Mouse (Mus musculus): ENCODE results near the gene Gm49392. TPM values are rescaled to one million over a fixed set of nuclear protein-coding genes. Genes with fewer than 3 reads are reported as not detected.
A peak's percentile ranks its signal among the peaks of the same experiment; 100 is the strongest.
"Not testable (repeated sequence)": the region's sequence is repeated elsewhere in the genome, so short reads cannot be mapped to it uniquely, and the experiment has no call there.

The Gm49392 gene
- total RNA-seq (2014; fragmentation: Nextera tagmentation) (not detected in 2 replicates), total RNA-seq (2017) (1.3 TPM in 1 of 2 replicates, not detected in the other)

DNA sequence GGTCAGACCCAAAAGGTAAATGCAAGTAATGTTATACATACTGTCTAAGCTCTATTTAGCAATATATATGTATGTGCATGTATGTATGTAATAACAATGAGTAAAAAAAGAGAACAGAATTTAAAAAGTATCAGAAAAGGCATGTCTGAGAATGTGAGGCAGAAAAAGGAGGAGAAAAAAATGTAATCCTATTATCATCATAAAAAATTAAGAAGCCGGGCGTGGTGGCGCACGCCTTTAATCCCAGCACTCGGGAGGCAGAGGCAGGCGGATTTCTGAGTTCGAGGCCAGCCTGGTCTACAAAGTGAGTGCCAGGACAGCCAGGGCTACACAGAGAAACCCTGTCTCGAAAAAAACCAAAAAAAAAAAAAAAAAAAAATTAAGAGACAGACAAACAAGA, at the start of gene Gm49392:
TSS of gene Gm49392 (minus strand) at position 101 of the 400 bp plus-strand sequence.
- not testable (repeated sequence) for ATAC-seq (replicated peaks; ENCODE audit: poor library complexity, severe bottlenecking)

DNA sequence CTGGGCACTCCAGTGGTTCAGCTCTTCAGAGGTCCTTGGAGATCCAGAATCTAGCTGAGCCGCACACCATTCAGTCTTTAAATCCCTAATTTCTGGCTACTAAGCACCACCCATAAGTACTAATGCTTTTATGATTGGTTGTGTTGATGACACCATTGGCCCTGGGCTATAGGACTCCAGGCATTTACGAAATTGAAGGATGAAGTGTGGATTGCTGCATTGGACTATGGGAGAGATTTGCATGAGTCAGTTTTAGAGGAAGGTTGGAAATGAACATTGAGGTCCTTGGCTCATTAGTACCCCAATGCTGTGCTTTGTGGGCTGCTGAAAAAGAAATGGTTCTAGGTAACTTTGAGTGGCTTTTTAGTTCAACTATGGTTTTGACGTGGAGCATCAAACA, 45.2 kb upstream of the Gm49392 start, which contains the start of gene Tpbpa:
TSS of gene Tpbpa (minus strand) at position 101 of the 400 bp plus-strand sequence.
- ATAC-seq (replicated peaks; ENCODE audit: poor library complexity, severe bottlenecking): not testable (repeated sequence)

DNA sequence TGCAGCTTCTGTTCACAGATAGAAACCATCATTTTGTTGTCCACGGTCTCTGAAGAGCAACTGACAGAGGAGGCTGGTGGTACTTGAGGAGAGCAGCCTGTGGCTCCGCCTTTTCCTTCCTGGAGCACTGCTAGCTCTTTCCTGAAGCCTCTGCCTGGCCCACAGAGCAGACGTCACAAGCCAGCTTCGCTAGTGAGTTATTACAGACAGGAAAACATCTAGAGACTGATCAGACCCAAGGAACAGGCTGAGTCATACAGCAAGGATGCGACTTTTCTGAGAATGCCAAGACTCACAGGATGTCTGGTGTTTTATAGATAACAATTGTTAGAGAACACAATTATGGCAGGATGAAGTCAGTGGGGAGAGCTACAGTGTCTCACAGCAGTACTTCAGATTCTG, 39.8 kb upstream of the Gm49392 start, which contains the start of the genes Gm49391 and Ctla2a:
TSS of gene Gm49391 (minus strand) at position 72 of the 402 bp plus-strand sequence.
TSS of gene Ctla2a (minus strand) at position 126 of the 402 bp plus-strand sequence.
- ATAC-seq (replicated peaks; ENCODE audit: poor library complexity, severe bottlenecking): peak; percentile 99

DNA sequence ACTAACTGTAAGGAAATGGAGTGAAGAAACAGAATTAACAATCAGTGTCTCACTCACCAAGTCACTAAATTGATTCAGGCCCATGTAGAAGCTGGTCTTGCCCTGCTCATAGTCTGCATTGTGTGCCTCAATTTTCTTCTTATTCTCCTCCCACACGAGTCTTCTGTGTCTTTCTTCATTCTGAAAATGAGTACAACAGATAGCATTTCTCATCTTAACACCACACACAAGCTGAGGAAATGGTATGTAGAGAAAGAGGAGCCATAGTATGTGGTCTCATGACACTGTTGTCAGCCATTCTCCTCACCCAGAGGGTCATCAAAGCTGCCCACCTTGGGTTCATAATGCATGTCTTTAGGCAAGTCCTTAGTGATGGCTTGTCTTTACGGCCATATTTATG, 38.8 kb upstream of the Gm49392 start, which contains the start of gene Gm49393:
TSS of gene Gm49393 (minus strand) at position 101 of the 400 bp plus-strand sequence.
- not testable (repeated sequence) for ATAC-seq (replicated peaks; ENCODE audit: poor library complexity, severe bottlenecking)

DNA sequence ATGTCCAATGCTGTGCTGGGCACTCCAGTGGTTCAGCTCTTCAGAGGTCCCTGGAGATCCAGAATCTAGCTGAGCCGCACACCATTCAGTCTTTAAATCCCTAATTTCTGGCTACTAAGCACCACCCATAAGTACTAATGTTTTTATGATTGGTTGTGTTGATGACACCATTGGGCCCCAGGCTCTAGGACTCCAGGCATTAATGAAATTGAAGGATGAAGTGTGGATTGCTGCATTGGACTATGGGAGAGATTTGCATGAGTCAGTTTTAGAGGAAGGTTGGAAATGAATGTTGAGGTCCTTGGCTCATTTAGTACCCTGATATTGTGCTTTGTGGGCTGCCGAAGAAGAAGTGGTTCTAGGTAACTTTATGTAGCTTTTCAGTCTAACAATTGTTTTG, 8.1 kb upstream of the Gm49392 start, which contains the start of gene Tpbpb:
TSS of gene Tpbpb (minus strand) at position 101 of the 400 bp plus-strand sequence.
- ATAC-seq (replicated peaks; ENCODE audit: poor library complexity, severe bottlenecking): not testable (repeated sequence)

DNA sequence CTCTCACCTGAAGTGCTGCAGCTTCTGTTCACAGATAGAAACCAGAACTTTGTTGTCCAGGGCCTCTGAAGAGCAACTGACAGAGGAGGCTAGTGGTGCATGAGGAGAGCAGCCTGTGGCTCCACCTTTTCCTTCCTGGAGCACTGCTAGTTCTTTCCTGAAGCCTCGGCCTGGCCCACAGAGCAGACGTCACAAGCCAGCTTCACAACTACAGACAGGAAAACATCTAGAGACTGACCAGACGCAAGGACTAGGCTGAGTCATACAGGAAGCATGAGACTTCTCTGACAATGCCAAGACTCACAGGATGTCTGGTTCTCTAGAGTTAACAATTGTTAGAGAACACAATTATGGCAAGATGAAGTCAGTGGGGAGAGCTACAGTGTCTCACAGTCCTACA, 634 bp upstream of the Gm49392 start, which contains the start of gene Ctla2b:
TSS of gene Ctla2b (minus strand) at position 120 of the 400 bp plus-strand sequence.
- ATAC-seq (replicated peaks; ENCODE audit: poor library complexity, severe bottlenecking): peak; percentile 97

DNA sequence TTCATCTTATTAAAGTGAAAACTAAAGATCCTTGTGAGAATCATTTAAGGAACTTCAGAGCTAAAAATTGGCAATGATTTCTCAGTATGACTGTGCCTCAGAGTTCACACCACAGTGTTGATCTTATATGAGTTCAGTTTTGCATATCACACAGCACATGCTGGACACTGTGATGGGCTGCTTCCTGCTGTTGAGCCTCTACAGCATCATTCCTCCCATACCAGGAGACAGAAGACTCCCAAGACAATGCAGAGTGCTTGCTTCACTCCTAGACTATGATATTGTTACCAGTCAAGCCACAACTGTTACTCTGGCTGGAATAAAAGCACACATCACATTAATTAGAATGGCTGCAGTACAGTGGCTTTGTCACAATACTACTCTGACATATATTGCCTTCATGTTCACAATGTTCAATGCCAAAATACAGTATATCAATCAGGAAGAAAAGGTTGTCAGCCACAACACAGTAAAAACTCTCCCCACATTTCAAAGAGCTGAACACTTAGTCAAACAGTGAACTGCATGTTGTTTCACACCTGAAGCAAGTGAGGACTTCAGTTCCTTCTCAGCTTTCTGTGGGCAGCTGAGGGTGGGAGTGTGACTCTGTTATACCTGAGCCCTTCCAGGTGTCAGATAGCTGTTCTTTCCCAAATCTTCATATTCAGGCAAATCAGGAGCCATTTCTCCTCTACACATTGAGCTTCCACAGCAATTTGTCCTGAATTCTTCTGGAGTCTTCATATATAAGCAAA, 1.1 kb downstream of the Gm49392 start:
- ATAC-seq (replicated peaks; ENCODE audit: poor library complexity, severe bottlenecking): no peak

DNA sequence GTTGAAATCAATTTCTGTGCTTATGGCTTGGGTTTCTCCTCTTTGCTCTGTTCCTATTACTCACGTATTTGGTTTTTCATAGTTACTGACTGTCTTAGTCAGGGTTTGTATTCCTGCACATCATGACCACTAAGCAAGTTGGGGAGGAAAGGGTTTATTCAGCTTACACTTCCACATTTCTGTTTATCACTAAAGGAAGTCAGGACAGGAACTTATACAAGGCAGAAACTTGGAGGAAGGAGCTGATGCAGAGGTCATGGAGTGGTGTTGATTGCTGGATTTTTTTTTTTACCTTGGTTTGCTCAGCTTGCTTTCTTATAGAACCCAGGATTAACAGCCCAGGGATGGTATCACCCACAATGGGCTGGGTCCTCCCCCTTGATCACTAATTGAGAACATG, 4.4 kb downstream of the Gm49392 start:
- ATAC-seq (replicated peaks; ENCODE audit: poor library complexity, severe bottlenecking): 0 out of 2 replicates have a peak, but pooled peaks have one; percentile 27

DNA sequence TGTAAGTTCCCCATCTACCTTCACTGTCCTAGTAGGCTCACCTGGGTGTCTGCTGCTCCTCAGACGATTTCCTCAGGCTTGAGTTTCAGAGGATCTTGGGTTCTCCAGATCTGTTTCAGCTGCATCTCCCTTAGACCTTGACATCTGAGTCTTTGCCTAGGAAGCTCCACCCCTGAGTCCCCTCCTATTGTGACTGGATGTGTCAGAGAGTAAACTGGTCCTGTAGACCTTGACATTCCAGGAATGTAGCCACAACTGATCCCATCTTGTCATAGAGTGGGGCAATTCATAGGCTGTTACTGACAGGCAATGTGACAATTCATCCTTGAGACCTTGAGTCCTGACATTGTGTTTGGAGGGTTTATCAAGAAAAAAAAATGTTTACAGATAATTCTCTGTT, 32.4 kb downstream of the Gm49392 start, which contains the start of gene 4930486L24Rik:
TSS of gene 4930486L24Rik (minus strand) at position 195 of the 400 bp plus-strand sequence.
- ATAC-seq (replicated peaks; ENCODE audit: poor library complexity, severe bottlenecking): no peak

DNA sequence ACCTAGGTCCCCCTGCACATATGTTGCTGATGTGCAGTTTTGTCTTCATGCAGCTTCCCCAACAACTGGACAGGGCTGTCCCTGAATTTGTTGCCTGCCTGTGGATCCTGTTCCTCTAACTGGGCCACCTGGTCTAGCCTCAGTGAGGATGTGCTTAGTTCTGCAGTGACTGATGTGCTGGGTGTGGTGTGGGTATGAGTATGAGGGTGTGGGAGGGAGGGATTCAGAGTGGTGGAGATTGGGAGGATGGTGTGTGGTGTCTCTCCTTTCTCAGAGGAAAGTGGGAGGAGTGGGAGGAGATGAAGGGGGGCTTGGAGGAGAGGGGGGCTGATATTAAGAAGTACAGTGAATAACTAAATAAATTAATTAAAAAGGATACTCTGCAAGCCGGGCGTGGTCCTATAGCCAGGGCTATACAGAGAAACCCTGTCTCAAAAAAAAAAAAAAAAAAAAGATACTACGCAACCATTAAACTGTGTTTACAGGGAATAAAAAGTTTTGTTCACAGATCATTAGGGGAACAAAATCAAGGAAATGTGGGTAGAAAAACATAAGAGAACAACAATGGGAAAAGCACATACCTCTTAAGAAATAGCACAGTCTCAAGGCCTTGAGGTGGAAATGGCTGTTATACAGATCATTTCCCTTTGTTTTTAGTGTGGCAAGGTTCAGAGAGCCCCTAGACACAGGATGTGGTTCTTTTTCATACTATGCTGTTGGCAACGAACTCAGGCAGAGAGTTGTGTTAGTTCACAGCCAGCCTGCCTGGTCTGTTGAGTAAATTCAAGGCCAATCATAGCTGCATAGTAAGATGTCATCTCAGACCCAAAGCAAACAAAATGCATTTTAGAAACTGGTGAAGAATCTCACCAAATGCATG, 48.2 kb downstream of the Gm49392 start:
- peak; percentile 62 for ATAC-seq (replicated peaks; ENCODE audit: poor library complexity, severe bottlenecking)

DNA sequence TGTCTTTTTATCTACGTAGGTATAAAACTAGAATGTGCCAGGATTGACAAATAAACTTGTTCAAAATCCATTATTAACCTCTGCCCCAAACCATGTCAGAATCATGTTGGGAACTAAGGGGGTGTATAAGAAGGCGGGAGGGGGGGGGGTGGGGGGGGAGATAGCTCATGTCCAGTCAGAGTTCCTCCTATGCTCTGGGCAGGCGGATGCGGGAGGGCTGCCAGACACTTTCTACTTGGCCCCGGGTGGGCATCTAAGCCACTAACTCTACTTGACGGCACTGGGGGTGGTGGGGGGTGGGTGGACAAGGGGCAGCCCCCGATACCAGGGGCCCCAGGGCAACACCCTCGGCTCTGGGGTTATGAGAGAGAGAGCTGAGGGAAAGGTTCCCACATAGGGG, 53.5 kb downstream of the Gm49392 start:
- no peak for ATAC-seq (replicated peaks; ENCODE audit: poor library complexity, severe bottlenecking)

DNA sequence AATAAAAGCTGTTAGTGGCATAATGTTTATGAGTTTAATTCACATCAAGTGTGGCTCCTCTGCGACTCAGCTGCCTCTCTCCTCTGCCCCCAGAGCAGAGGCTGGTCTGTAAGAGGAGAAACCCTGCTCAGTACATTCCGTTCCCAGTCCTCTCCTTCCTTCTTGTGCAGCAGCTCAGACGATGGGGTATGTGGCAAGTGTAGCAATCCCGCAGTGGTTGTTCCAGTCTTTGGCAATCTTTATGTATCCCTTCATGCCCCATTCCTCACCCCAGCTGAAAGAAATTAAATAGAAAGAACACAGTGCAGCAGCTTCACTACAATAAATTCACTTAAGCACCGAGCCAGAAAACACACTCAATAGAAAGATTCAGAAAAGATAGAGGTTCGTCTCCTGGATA, 54.0 kb downstream of the Gm49392 start:
- peak; percentile 37; the same call in 1 of the 2 replicates for ATAC-seq (replicated peaks; ENCODE audit: poor library complexity, severe bottlenecking)

DNA sequence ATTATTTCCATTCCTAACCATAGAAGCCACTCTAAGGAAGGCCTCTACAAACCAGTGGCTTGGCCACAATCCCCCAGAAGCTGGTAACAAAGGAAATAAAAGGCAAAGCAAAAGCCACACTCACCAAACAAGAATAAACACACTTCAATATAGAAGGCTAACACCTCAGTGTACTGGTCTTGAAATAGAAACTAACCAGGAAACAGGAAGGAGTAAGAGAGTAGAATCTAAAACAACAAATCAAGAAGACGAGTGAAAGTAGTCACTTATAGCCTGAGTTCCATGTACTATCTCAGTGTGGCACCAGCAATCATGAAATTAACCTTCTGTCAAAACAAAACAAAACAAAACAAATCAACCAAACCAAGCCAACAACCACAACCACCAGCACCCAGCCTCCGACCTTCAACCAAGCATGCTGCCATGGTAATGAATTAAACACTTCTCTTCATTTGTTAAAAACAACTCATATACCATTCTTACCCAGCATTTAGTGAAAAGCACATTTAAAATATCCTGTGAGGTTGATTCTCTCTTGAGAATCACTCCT, 57.3 kb downstream of the Gm49392 start:
- no peak for ATAC-seq (replicated peaks; ENCODE audit: poor library complexity, severe bottlenecking)

DNA sequence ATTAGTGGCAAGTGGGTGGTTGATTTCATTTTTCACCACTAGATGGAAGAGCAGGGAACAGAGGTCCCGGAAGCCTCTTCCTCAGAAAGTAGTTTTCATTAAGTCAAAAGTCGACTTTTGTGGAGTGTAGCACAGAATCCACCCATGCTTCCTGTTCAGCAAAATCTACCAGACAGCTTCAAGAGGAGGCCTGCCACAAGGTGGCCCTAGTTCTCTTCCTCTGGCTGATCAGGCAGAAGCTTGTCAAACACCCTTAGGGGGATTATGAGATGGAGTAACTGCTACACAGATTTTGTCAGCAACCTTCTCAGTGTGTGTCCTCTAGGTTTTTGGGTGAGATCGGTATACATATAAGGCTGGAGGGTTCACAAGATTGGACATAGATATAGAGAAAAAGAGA, 70.6 kb downstream of the Gm49392 start:
- ATAC-seq (replicated peaks; ENCODE audit: poor library complexity, severe bottlenecking): peak; percentile 62

DNA sequence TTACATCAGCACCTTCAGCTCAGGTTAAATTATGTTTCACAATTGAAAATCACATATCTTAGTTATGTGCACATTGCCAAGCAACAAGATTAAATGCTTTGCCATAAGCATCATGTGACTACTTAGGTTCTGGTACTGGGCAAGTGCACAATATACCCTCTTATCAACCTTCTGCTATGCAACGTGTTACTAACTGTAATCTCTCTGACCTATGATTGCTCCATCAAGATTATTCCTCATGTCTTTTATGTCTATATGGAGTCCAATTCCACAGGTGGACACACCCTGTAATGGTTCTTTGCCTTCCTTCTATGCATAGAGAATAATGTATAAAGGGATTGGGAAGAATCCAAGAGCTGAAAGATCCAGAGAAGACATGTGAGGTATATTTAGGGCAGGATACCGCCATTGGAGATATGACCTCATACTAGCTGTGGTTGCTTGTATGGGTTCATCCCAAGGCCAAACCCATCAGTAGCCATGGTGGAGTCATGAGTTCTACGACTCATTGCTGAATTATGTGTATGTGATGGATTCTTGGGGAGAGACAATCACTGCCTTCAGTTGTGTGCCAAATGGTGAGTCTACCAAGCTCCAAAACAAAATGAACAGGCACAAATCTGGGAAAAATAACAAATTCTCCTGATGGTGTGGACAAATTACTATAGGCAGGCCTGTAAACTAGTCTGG, 76.1 kb downstream of the Gm49392 start:
- no peak for ATAC-seq (replicated peaks; ENCODE audit: poor library complexity, severe bottlenecking)

DNA sequence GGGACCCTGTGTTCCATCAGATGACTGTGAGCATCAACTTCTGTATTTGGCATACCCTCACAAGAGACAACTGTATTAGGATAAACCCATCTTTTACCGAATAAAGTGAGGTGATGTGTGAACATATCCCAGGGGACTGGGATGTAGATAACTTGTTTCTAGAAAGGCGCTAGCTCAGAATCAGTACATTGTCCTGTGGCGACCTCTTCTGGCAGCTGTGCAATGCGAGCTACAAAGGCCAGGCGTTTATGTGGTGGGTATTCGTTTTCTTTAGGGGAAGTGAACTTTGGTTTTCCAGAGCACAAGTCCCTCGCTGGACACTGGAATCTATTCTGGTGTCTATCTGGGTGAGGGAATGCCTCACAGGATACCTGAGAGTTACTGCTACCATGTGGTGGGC, 77.2 kb downstream of the Gm49392 start:
- ATAC-seq (replicated peaks; ENCODE audit: poor library complexity, severe bottlenecking): peak; percentile 83

DNA sequence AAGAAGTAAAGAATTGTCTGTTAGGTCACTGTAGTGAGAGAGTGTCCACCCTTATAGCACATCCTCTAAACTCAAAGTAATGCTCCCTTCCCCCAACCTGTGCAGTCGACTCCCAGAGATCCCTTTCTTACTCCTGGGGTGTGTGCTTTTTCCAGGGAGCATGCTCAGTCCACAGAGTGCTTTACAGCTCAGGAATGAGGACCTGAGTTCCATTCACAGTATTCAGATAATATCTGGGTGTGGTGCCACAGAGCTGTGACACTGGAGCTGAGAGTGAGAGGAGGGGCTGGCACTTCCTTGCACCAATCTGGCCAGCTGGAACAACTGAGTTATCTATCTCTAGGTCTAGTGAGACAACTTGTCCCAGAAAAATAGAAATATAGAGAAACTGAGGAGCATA, 83.0 kb downstream of the Gm49392 start:
- ATAC-seq (replicated peaks; ENCODE audit: poor library complexity, severe bottlenecking): no peak

DNA sequence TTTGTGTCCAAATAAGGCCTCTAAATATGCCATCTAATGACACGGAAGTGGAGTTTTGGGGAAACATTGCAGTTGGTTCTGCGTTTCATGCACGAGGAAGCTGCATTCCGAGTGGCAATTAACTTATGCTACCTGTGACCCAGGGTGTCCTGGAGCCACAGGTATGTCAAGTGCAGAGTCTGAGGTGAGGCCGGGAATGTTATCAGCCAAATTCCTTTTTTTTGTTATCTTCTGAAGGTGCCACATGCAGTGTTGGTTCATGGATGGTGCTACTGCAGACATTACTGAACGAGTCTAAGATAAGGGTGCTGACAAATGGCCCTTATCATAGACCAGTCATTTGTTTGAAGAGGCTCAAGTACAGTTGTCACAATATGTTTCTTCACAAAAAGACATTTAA, 83.9 kb downstream of the Gm49392 start:
- no peak for ATAC-seq (replicated peaks; ENCODE audit: poor library complexity, severe bottlenecking)

DNA sequence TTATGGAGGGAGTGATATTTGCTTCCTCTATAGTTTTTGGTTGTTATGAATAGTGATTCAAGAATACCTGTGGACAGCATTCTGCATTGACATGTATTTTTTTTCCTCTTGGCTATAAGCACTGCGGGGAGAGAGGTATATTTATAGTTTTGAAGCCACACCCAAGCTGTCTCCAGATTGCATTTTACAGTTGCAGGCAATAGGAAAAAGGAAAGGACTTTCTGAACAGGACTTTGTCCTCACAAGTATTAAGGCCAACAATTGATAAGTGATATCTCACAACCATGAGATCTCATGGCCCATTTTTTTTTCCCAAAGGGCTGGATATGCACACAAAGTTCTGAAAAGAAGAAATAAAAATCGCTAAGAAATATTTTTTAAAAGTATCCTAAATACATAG, 87.0 kb downstream of the Gm49392 start:
- ATAC-seq (replicated peaks; ENCODE audit: poor library complexity, severe bottlenecking): no peak

DNA sequence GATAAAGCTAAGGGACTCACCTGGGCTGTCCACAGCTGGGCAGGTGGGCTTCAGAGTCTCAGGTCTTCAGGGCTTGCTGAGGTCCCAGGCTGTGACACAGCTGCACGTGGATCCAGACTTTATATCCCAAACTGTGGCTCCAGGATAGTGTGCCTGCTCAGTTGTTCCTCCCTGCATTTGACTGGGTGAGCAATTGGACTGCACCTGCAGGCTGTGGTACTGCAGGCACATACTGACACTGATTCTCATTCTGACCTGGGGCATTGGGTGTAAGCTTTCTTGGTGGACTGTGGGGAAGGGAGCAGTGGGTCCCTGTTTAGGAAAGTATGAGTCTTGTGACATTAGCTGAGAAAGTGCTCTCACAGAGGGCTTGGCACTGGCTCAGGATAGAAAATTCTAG, 93.9 kb downstream of the Gm49392 start, which contains the start of gene Ctsll3:
TSS of gene Ctsll3 (minus strand) at position 101 of the 400 bp plus-strand sequence.
- no peak for ATAC-seq (replicated peaks; ENCODE audit: poor library complexity, severe bottlenecking)

All from granulocyte monocyte progenitor cell, adult 5-6 weeks (primary cell).